Mouse (Mus musculus) cerebellum, adult 2 months (tissue): ENCODE data around the gene Rnf26. TPM values are rescaled to one million over a fixed set of nuclear protein-coding genes. Genes with fewer than 3 reads are reported as not detected.

ENCODE experiments used
- DNase-seq, 2 experiments: peaks; one replicate each; pipeline ENCODE4 v3.0.0; 2021
- H3K27ac ChIP-seq: fragments of 200-500 bp; 2 replicates; pipeline ENCODE4 v1.5.1; 2012; ENCODE audit warnings: low read length, control low read depth, inconsistent platforms; ENCODE audit not compliant: insufficient read depth
- H3K27me3 ChIP-seq: fragments of 200-500 bp; 2 replicates; pipeline ENCODE4 v1.6.1; 2012; ENCODE audit warnings: inconsistent platforms, mild to moderate bottlenecking, low read length, moderate library complexity; ENCODE audit not compliant: control insufficient read depth, insufficient read depth
- H3K4me1 ChIP-seq: fragments of 200-500 bp; 2 replicates; pipeline ENCODE4 v1.6.1; 2011; ENCODE audit warnings: low read length; ENCODE audit not compliant: control insufficient read depth, insufficient read depth
- H3K4me3 ChIP-seq: fragments of 200-500 bp; replicated peaks from 2 replicates; pipeline ENCODE3; 2011; ENCODE audit warnings: mild to moderate bottlenecking, low read depth, low read length, control low read depth; ENCODE audit not compliant: insufficient read depth
- CTCF ChIP-seq: fragments of 200-500 bp; IDR thresholded peaks from 2 replicates; pipeline ENCODE4 v1.5.1; 2011; ENCODE audit warnings: low read depth, mild to moderate bottlenecking, control low read depth, low read length, moderate library complexity, borderline replicate concordance; ENCODE audit not compliant: insufficient read depth
- POLR2A ChIP-seq: fragments of 200-500 bp; IDR thresholded peaks from 2 replicates; pipeline ENCODE4 v1.6.1; 2011; ENCODE audit warnings: low read length, control low read depth, borderline replicate concordance; ENCODE audit not compliant: insufficient read depth
- WGBS: fragments of 180-500 bp; shearing (Covaris S2); methylation state at CpG from one replicate; pipeline ENCODE4 v1.1.7; 2018; 5-methylcytosine and 5-hydroxymethylcytosine counted together
- polyA plus RNA-seq: library from polyadenylated mRNA; depleted of rRNA; stranded (reverse); fragments of >200 nt; gene quantifications from 2 replicates; pipeline ENCODE4 v1.2.3, GENCODE M21; 2012

Rnf26 gene
- polyA plus RNA-seq, 1 experiment, result 34.0 TPM

GRCm38 (mm10) chr9:44075276-44075995 is 37.9 kb downstream of the Rnf26 start:
- WGBS, result 67% methylated on average over 24 of the region's 24 CpGs
- Histone ChIP-seq H3K27me3 (no peaks in the 10 kb centered on the region), H3K4me3 (no peak overlapping the region), H3K4me1 (peaks cover 65% of the 10 kb centered on the region), H3K27ac (no peak overlapping the region)
- peak; percentile 42 to 51 for DNase-seq
- TF ChIP-seq CTCF, result no peak
- no peak for TF ChIP-seq POLR2A

- H3K27me3 ChIP-seq, result no peaks in the 10 kb centered on the region
- DNase-seq, result peak; percentile 46 to 52
- TF ChIP-seq CTCF, result peak; percentile 49; the same call in 1 of the 2 replicates
- TF ChIP-seq POLR2A, result no peak
- WGBS, result 71% methylated on average over 9 of the region's 9 CpGs
- H3K4me1 ChIP-seq, result peaks cover 63% of the 10 kb centered on the region
- H3K27ac ChIP-seq, result no peak overlapping the region
- no peak overlapping the region for H3K4me3 ChIP-seq
Observed at GRCm38 (mm10) chr9:44074395-44075275, 38.7 kb downstream of the Rnf26 start.

- Histone ChIP-seq H3K4me3 (peak overlapping the region; percentile 3), H3K27me3 (no peaks in the 10 kb centered on the region), H3K27ac (peak overlapping the region; percentile 49; the same call in 1 of the 2 replicates), H3K4me1 (peaks cover 53% of the 10 kb centered on the region)
- DNase-seq, result peak; percentile 73 to 79
- TF ChIP-seq POLR2A (no peak), CTCF (no peak)
- WGBS, result 14% methylated on average over 5 of the region's 5 CpGs
Observed at GRCm38 (mm10) chr9:44073115-44073514, 40.2 kb downstream of the Rnf26 start.

- no peak overlapping the region for H3K4me3 ChIP-seq
- DNase-seq, result peak in 1 of 2 experiments; percentile 37
Observed at GRCm38 (mm10) chr9:44072599-44072915, 40.8 kb downstream of the Rnf26 start.

GRCm38 (mm10) chr9:44071914-44072598 is 41.3 kb downstream of the Rnf26 start:
- DNase-seq, result peak in 1 of 2 experiments; percentile 46
- no peak overlapping the region for H3K4me3 ChIP-seq
- no peaks in the 10 kb centered on the region for H3K27me3 ChIP-seq
- H3K4me1 ChIP-seq, result peaks cover 47% of the 10 kb centered on the region
- 34% methylated on average over 11 of the region's 11 CpGs for WGBS
- peak overlapping the region; percentile 26; the same call in 1 of the 2 replicates for H3K27ac ChIP-seq
- TF ChIP-seq CTCF (no peak), POLR2A (no peak)

More at GRCm38 (mm10) chr9:44072599-44072915, 40.8 kb downstream of the Rnf26 start:
- TF ChIP-seq CTCF (no peak), POLR2A (no peak)
- Histone ChIP-seq H3K4me1 (peaks cover 52% of the 10 kb centered on the region), H3K27ac (peak overlapping the region; percentile 26; the same call in 1 of the 2 replicates), H3K27me3 (no peaks in the 10 kb centered on the region)
- WGBS, result 36% methylated on average over 4 of the region's 4 CpGs

- DNase-seq, result no peak
- TF ChIP-seq CTCF (no peak), POLR2A (no peak)
- H3K27ac ChIP-seq, result no peak overlapping the region
- H3K27me3 ChIP-seq, result no peaks in the 10 kb centered on the region
- WGBS, result 79% methylated on average over 8 of the region's 8 CpGs
- no peak overlapping the region for H3K4me3 ChIP-seq
- peaks cover 37% of the 10 kb centered on the region for H3K4me1 ChIP-seq
Observed at GRCm38 (mm10) chr9:44070844-44071231, 42.5 kb downstream of the Rnf26 start.

GRCm38 (mm10) chr9:44070113-44070843 is 43.0 kb downstream of the Rnf26 start:
- Histone ChIP-seq H3K27me3 (no peaks in the 10 kb centered on the region), H3K27ac (no peak overlapping the region), H3K4me3 (no peak overlapping the region), H3K4me1 (peaks cover 33% of the 10 kb centered on the region)
- WGBS, result 91% methylated on average over 14 of the region's 14 CpGs
- DNase-seq, result no peak
- TF ChIP-seq CTCF (no peak), POLR2A (no peak)
